Comparison of ENCODE assay signal across 14 mouse cellular contexts in the genomic region with DNA sequence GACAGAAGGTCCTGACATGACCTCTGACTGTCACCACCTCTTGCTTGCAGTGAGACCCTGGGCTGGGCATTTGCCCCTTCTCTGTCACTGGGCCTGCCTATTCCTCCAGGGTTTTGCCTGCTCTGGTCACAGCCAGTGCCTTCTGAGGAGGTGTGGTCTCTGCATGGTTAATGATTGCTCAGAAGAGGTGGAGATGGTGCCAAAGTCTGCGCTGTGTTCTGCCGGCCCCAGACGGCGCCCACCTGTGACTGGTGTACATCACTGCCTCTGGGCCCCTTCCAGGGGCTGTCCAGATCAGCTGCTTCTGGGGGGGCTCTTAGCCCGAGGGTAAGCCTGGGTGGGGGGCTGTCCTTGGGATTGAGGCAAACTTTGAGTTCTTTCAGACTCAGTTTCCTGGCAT. TPM values are rescaled to one million over a fixed set of nuclear protein-coding genes. Genes with fewer than 3 reads are reported as not detected.
A peak's percentile ranks its signal among the peaks of the same experiment; 100 is the strongest.
DNase-seq lines count a peak whose midpoint lies in the region; ATAC-seq and TF ChIP-seq lines count a peak whose summit lies in the region.
"Had no signal": no experiment of that assay in that cellular context is flagged by ENCODE, and none has a peak within 500 bp of the region (broad histone marks: within the 10 kb centered on the region; RNA-seq: fewer than 3 reads in every experiment).

A gene (plus strand): TSS at position 219 of the 400 bp plus-strand sequence.

- TF ChIP-seq POLR2A in kidney, adult 2 months (IDR thresholded peaks at IDR 0.05; ENCODE audit: low read depth, low read length) = no peak
- TF ChIP-seq POLR2A in small intestine, adult 2 months (IDR thresholded peaks at IDR 0.05; ENCODE audit: low read depth, low read length) = peak; percentile 82; the same call in 1 of the 2 replicates

- H3K36me3 ChIP-seq in intestine, embryonic 15.5 days = no peaks in the 10 kb centered on the region
- no peaks in the 10 kb centered on the region for H3K36me3 ChIP-seq in kidney, adult 2 months (ENCODE audit: control insufficient read depth, insufficient read depth, low read length)
- H3K36me3 ChIP-seq in small intestine, adult 2 months (ENCODE audit: control insufficient read depth, insufficient read depth, low read length) = 0 out of 2 replicates have a peak, but pooled peaks cover 2% of the 10 kb centered on the region
- H3K36me3 ChIP-seq: midbrain, embryonic 12.5 days had no signal

- H3K9me3 ChIP-seq in intestine, embryonic 15.5 days = no peaks in the 10 kb centered on the region
- H3K9me3 ChIP-seq: midbrain, embryonic 12.5 days had no signal

- no peak for TF ChIP-seq CTCF in kidney, adult 2 months (conservative IDR thresholded peaks at IDR 0.05; ENCODE audit: insufficient read depth, insufficient read length, low read depth, low read length)
- no peak for TF ChIP-seq CTCF in small intestine, adult 2 months (IDR thresholded peaks at IDR 0.05; ENCODE audit: extremely low read depth, insufficient read length, insufficient replicate concordance, low read depth, low read length)

- peak within 1 kb of the TSS; percentile 73 for H3K27ac ChIP-seq in intestine, embryonic 15.5 days
- H3K27ac ChIP-seq in kidney, adult 2 months (ENCODE audit: insufficient read depth, low read depth, low read length) = no peak within 1 kb of the TSS
- H3K27ac ChIP-seq in small intestine, adult 2 months (ENCODE audit: insufficient read depth, low read depth, low read length) = peak within 1 kb of the TSS; percentile 93
- H3K27ac ChIP-seq: gastrocnemius, adult 2 months; midbrain, embryonic 12.5 days had no signal

- H3K4me2 ChIP-seq in intestine, embryonic 15.5 days (replicated peaks) = peak within 1 kb of the TSS; percentile 45
- H3K4me2 ChIP-seq: midbrain, embryonic 12.5 days had no signal

- peak within 1 kb of the TSS; percentile 36 for H3K4me3 ChIP-seq in intestine, embryonic 15.5 days (replicated peaks)
- peak within 1 kb of the TSS; percentile 41 for H3K4me3 ChIP-seq in kidney, adult 2 months (ENCODE audit: insufficient read depth, low read depth, low read length)
- peak within 1 kb of the TSS; percentile 80 for H3K4me3 ChIP-seq in small intestine, adult 2 months (ENCODE audit: low read depth, low read length)
- H3K4me3 ChIP-seq: gastrocnemius, adult 2 months; midbrain, embryonic 12.5 days had no signal

- DNase-seq in kidney, adult 2 months = peak; percentile 88
- peak; percentile 60 to 78 for DNase-seq in kidney, postnatal 4 days
- DNase-seq in retina, embryonic 14.5 days (ENCODE audit: low spot score) = no peak
- DNase-seq: cerebellum, adult 2 months; gastrocnemius, adult 2 months; spleen, adult 18-20 months; thymus, adult 2 months had no signal

- H3K4me1 ChIP-seq in intestine, embryonic 15.5 days (replicated peaks) = peaks cover 16% of the 10 kb centered on the region
- H3K4me1 ChIP-seq in kidney, adult 2 months (ENCODE audit: control insufficient read depth, insufficient read depth, low read length) = peaks cover 4% of the 10 kb centered on the region
- peaks cover 18% of the 10 kb centered on the region for H3K4me1 ChIP-seq in small intestine, adult 2 months (ENCODE audit: control insufficient read depth, insufficient read depth, insufficient read length, low read length)
- H3K4me1 ChIP-seq: midbrain, embryonic 12.5 days had no signal

- H3K27me3 ChIP-seq in intestine, embryonic 15.5 days (replicated peaks) = no peaks in the 10 kb centered on the region
- H3K27me3 ChIP-seq in kidney, adult 2 months (replicated peaks; ENCODE audit: control insufficient read depth, insufficient read depth, low read length) = no peaks in the 10 kb centered on the region
- H3K27me3 ChIP-seq in small intestine, adult 2 months (ENCODE audit: control insufficient read depth, insufficient read depth, low read length) = no peaks in the 10 kb centered on the region

- peak; percentile 92 for ATAC-seq in intestine, embryonic 15.5 days
- no peak for ATAC-seq in megakaryocyte, adult 5-6 weeks (ENCODE audit: poor library complexity, severe bottlenecking)
- no peak for ATAC-seq in CD4-positive, CD25-positive, alpha-beta regulatory T cell, adult 4 months

- 45% methylated on average over 5 of the region's 5 CpGs for WGBS in intestine, embryonic 15.5 days
- 22% methylated on average over 5 of the region's 5 CpGs for WGBS in kidney, adult 2 months
- 34% methylated on average over 5 of the region's 5 CpGs for WGBS in small intestine, adult 2 months

- peak within 1 kb of the TSS; percentile 26; the same call in 1 of the 2 replicates for H3K9ac ChIP-seq in intestine, embryonic 15.5 days
- H3K9ac ChIP-seq: midbrain, embryonic 12.5 days had no signal

RNA-seq across cellular contexts. Expression of the gene that starts here (rescaled TPM):
- polyA plus RNA-seq in intestine, embryonic 15.5 days (2015; fragmentation: Nextera tagmentation; extraction: Ambion mirVana) = 32.2 and 37.2 TPM in 2 replicates
- 31.3 and 37.9 TPM in 2 replicates for polyA plus RNA-seq in kidney, adult 2 months (2012; rRNA removed)
- 473 and 1,001 TPM in 2 replicates for polyA plus RNA-seq in small intestine, adult 2 months (2012; rRNA removed)
- total RNA-seq in megakaryocyte, adult 5-6 weeks (2015) = not detected in 2 replicates
- not detected in 2 replicates for total RNA-seq in megakaryocyte, adult 5-6 weeks (2017)
- not detected for polyA plus RNA-seq in CD4-positive, CD25-positive, alpha-beta regulatory T cell, adult 4 months (2017; shearing (Covaris generic))
- total RNA-seq: gastrocnemius, adult 2 months; hematopoietic stem cell, adult 5-6 weeks had no signal
- polyA plus RNA-seq: forebrain, embryonic 11.5 days had no signal

Comparison
In these comparisons a context has a peak if more than half of its experiments do, and no peak if none do; other contexts are left out.
1. RNA of the gene that starts here (polyA plus RNA-seq): 473 to 1,001 TPM in small intestine, adult 2 months, 32.2 to 37.2 TPM in intestine, embryonic 15.5 days and 31.3 to 37.9 TPM in kidney, adult 2 months; not detected in CD4-positive, CD25-positive, alpha-beta regulatory T cell, adult 4 months; every median in the first group is over 10 times any median in the second.
2. RNA of the gene that starts here (polyA plus RNA-seq): 473 to 1,001 TPM in small intestine, adult 2 months; 32.2 to 37.2 TPM in intestine, embryonic 15.5 days and 31.3 to 37.9 TPM in kidney, adult 2 months; every median in the first group is over 10 times any median in the second.
3. Peak in every context shown above with its lines, with median percentiles within 50 percentile points of each other: H3K4me3 ChIP-seq.